In genomic region chr8:83652744-83653661, GRCm38 (mm10) we compare ENCODE assay signal across 7 mouse cellular contexts. TPM values are rescaled to one million over a fixed set of nuclear protein-coding genes. Genes with fewer than 3 reads are reported as not detected.
DNase-seq lines count a peak whose midpoint lies in the region; ATAC-seq and TF ChIP-seq lines count a peak whose summit lies in the region.

No protein-coding gene starts in this region.

- H3K4me1 ChIP-seq in bone marrow, adult 2 months (ENCODE audit: control insufficient read depth, insufficient read depth, low read length): no peaks in the 10 kb centered on the region; the same call in 1 of the 2 replicates
- H3K4me1 ChIP-seq in forebrain, postnatal 0 days (ENCODE audit: insufficient read depth): peaks cover 11% of the 10 kb centered on the region
- H3K4me1 ChIP-seq in limb, embryonic 14.5 days (ENCODE audit: control insufficient read depth, insufficient read depth, low read length): peaks cover 12% of the 10 kb centered on the region

- ATAC-seq in forebrain, postnatal 0 days: peak; percentile 15
- peak; percentile 51 for ATAC-seq in limb, embryonic 14.5 days (ENCODE audit: low FRiP score, low read depth)

- no peaks in the 10 kb centered on the region for H3K27me3 ChIP-seq in forebrain, postnatal 0 days (ENCODE audit: insufficient read depth, low read length)
- H3K27me3 ChIP-seq in limb, embryonic 14.5 days (ENCODE audit: control insufficient read depth, insufficient read depth, low read length): no peaks in the 10 kb centered on the region
- no peaks in the 10 kb centered on the region for H3K27me3 ChIP-seq in myocyte (ENCODE audit: control insufficient read depth, insufficient read depth, insufficient read length)

- peaks cover 14% of the 10 kb centered on the region for H3K79me2 ChIP-seq in myocyte (ENCODE audit: control insufficient read depth, insufficient read depth)

- WGBS in bone marrow, adult 2 months: under 1% methylated on average over 46 of the region's 46 CpGs
- 4% methylated on average over 46 of the region's 46 CpGs for WGBS in forebrain, postnatal 0 days
- 1% methylated on average over 29 of the region's 46 CpGs for WGBS in limb, embryonic 14.5 days

- H3K9me3 ChIP-seq in forebrain, postnatal 0 days (ENCODE audit: low read length): no peaks in the 10 kb centered on the region
- H3K9me3 ChIP-seq in limb, embryonic 14.5 days (ENCODE audit: control insufficient read depth, low read length): no peaks in the 10 kb centered on the region

- H3K4me2 ChIP-seq in forebrain, postnatal 0 days (ENCODE audit: low read depth): peak overlapping the region; percentile 93
- peak overlapping the region; percentile 82 for H3K4me2 ChIP-seq in limb, embryonic 14.5 days (replicated peaks; ENCODE audit: low read depth, low read length, severe bottlenecking)
- peak overlapping the region; percentile 93 for H3K4me2 ChIP-seq in myocyte (ENCODE audit: low read depth)

- TF ChIP-seq POLR2A in bone marrow, adult 2 months (IDR thresholded peaks at IDR 0.05; ENCODE audit: borderline replicate concordance, control insufficient read depth, low read depth, low read length): no peak
- no peak for TF ChIP-seq POLR2A in limb, embryonic 14.5 days (IDR thresholded peaks at IDR 0.05; ENCODE audit: borderline replicate concordance, extremely low read depth, insufficient read depth, insufficient read length)
- no peak for TF ChIP-seq POLR2A in myocyte (IDR thresholded peaks at IDR 0.05; ENCODE audit: insufficient read length, low read depth)

- peak; percentile 29 for DNase-seq in retina, postnatal 1 day
- no peak for DNase-seq in retina, embryonic 14.5 days (ENCODE audit: low spot score)
- no peak for DNase-seq in forebrain, postnatal 0 days
- no peak for DNase-seq in limb, embryonic 14.5 days (ENCODE audit: low spot score)
- DNase-seq in layer of hippocampus, postnatal 10 days (ENCODE audit: low spot score in 2 of 2): no peak

- peak overlapping the region; percentile 25 for H3ac ChIP-seq in myocyte (ENCODE audit: control insufficient read depth, insufficient read length)

- TF ChIP-seq CTCF in bone marrow, adult 2 months (IDR thresholded peaks at IDR 0.05; ENCODE audit: control insufficient read depth, insufficient read depth, low read length): no peak
- TF ChIP-seq CTCF in forebrain, postnatal 0 days (IDR thresholded peaks at IDR 0.05; ENCODE audit: low read depth): no peak

- H3K9ac ChIP-seq in forebrain, postnatal 0 days: peak overlapping the region; percentile 66
- peak overlapping the region; percentile 78 for H3K9ac ChIP-seq in limb, embryonic 14.5 days (ENCODE audit: low read depth, low read length, severe bottlenecking)

- H3K4me3 ChIP-seq in bone marrow, adult 2 months (replicated peaks; ENCODE audit: control insufficient read depth, low read depth, low read length): peak overlapping the region; percentile 77
- H3K4me3 ChIP-seq in forebrain, postnatal 0 days (ENCODE audit: low read depth, low read length): peak overlapping the region; percentile 72
- H3K4me3 ChIP-seq in limb, embryonic 14.5 days (replicated peaks; ENCODE audit: low read length): peak overlapping the region; percentile 89
- peak overlapping the region; percentile 83 for H3K4me3 ChIP-seq in myocyte

- 0 out of 2 replicates have a peak, but pooled peaks cover 4% of the 10 kb centered on the region for H3K36me3 ChIP-seq in forebrain, postnatal 0 days (ENCODE audit: insufficient read depth)
- peaks cover 14% of the 10 kb centered on the region for H3K36me3 ChIP-seq in limb, embryonic 14.5 days (ENCODE audit: control insufficient read depth, insufficient read depth, low read length)
- no peaks in the 10 kb centered on the region for H3K36me3 ChIP-seq in myocyte (ENCODE audit: control insufficient read depth, insufficient read depth)

- H3K27ac ChIP-seq in bone marrow, adult 2 months (ENCODE audit: control insufficient read depth, insufficient read depth, low read depth, low read length, poor library complexity): peak overlapping the region; percentile 53; the same call in 1 of the 2 replicates
- H3K27ac ChIP-seq in forebrain, postnatal 0 days (ENCODE audit: low read depth, low read length): peak overlapping the region; percentile 42; the same call in 1 of the 2 replicates
- H3K27ac ChIP-seq in limb, embryonic 14.5 days (replicated peaks; ENCODE audit: low read depth, low read length): 0 out of 2 replicates have a peak overlapping the region, but pooled peaks have one; percentile 40

TF ChIP-seq in myocyte, 11 proteins besides CTCF, POLR2A, EP300 and RAD21:
- TF ChIP-seq MAX (IDR thresholded peaks at IDR 0.05; ENCODE audit: low read depth): no peak
- TF ChIP-seq CEBPB (IDR thresholded peaks at IDR 0.05; ENCODE audit: insufficient read depth, poor library complexity, severe bottlenecking): no peak
- TF ChIP-seq USF1 (IDR thresholded peaks at IDR 0.05; ENCODE audit: low read depth): no peak
- no peak for TF ChIP-seq MYOG (IDR thresholded peaks at IDR 0.05; ENCODE audit: control insufficient read depth in 1 of 3, insufficient read depth in 1 of 3, insufficient read length in 2 of 3, low read depth in 2 of 3)
- no peak for TF ChIP-seq POLR2AphosphoS2 (IDR thresholded peaks at IDR 0.05; ENCODE audit: insufficient read length, low read depth)
- TF ChIP-seq E2F4 (IDR thresholded peaks at IDR 0.05; ENCODE audit: insufficient read depth): no peak
- no peak for TF ChIP-seq TCF3 (IDR thresholded peaks at IDR 0.05; ENCODE audit: insufficient read length, low read depth)
- TF ChIP-seq TCF12 (IDR thresholded peaks at IDR 0.05; ENCODE audit: insufficient read depth, poor library complexity, severe bottlenecking): no peak
- TF ChIP-seq MYOD1 (IDR thresholded peaks at IDR 0.05; ENCODE audit: control insufficient read depth in 1 of 3, insufficient read length in 2 of 3, low read depth in 2 of 3): no peak
- TF ChIP-seq SRF (IDR thresholded peaks at IDR 0.05; ENCODE audit: control insufficient read depth, insufficient read length, low read depth): no peak
- no peak for TF ChIP-seq REST (IDR thresholded peaks at IDR 0.05; ENCODE audit: insufficient read depth, insufficient read length)

RNA-seq across cellular contexts. Expression of gene Gipc1, which starts 0.5 kb away (rescaled TPM):
- polyA plus RNA-seq in bone marrow, adult 2 months (2011; ENCODE audit: insufficient read depth, insufficient read length, low replicate concordance, missing spikeins): 14.8 and 17.3 TPM in 2 replicates
- 77.8 and 85.3 TPM in 2 replicates for total RNA-seq in forebrain, postnatal 0 days (2014; rRNA removed)
- polyA plus RNA-seq in forebrain, postnatal 0 days (2015; fragmentation: Nextera tagmentation; extraction: Ambion mirVana): 119 and 135 TPM in 2 replicates
- polyA plus RNA-seq in limb, embryonic 14.5 days (2012; rRNA removed): 100 and 102 TPM in 2 replicates
- polyA plus RNA-seq in limb, embryonic 14.5 days (2014; fragmentation: Nextera tagmentation; extraction: Ambion mirVana): 134 and 138 TPM in 2 replicates
- polyA plus RNA-seq in myocyte (2012; fragmentation: generic; extraction: Trizol): 85.5 TPM
- total RNA-seq in layer of hippocampus, postnatal 10 days (2021): 10 to 100 TPM; 65.2 to 77.6 TPM

RNA-seq across cellular contexts. Expression of gene Ptger1, which starts 13.5 kb away (rescaled TPM):
- 0.41 and 0.57 TPM in 2 replicates for polyA plus RNA-seq in bone marrow, adult 2 months (2011; ENCODE audit: insufficient read depth, insufficient read length, low replicate concordance, missing spikeins)
- 0.46 and 0.57 TPM in 2 replicates for total RNA-seq in forebrain, postnatal 0 days (2014; rRNA removed)
- 0.20 and 0.27 TPM in 2 replicates for polyA plus RNA-seq in forebrain, postnatal 0 days (2015; fragmentation: Nextera tagmentation; extraction: Ambion mirVana)
- polyA plus RNA-seq in limb, embryonic 14.5 days (2012; rRNA removed): 2.7 and 2.8 TPM in 2 replicates
- polyA plus RNA-seq in limb, embryonic 14.5 days (2014; fragmentation: Nextera tagmentation; extraction: Ambion mirVana): 0.40 and 0.83 TPM in 2 replicates
- polyA plus RNA-seq in myocyte (2012; fragmentation: generic; extraction: Trizol): 0.78 TPM
- 1 to 10 TPM in 1 of 2 experiments, under 1 TPM in 1; 0.32 to 1.0 TPM for total RNA-seq in layer of hippocampus, postnatal 10 days (2021)

RNA-seq across cellular contexts. Expression of gene Dnajb1, which starts 45.0 kb away (rescaled TPM):
- 23.8 and 23.9 TPM in 2 replicates for polyA plus RNA-seq in bone marrow, adult 2 months (2011; ENCODE audit: insufficient read depth, insufficient read length, low replicate concordance, missing spikeins)
- total RNA-seq in forebrain, postnatal 0 days (2014; rRNA removed): 41.2 and 46.6 TPM in 2 replicates
- polyA plus RNA-seq in forebrain, postnatal 0 days (2015; fragmentation: Nextera tagmentation; extraction: Ambion mirVana): 40.7 and 65.1 TPM in 2 replicates
- 42.6 and 43.7 TPM in 2 replicates for polyA plus RNA-seq in limb, embryonic 14.5 days (2012; rRNA removed)
- 51.3 and 58.9 TPM in 2 replicates for polyA plus RNA-seq in limb, embryonic 14.5 days (2014; fragmentation: Nextera tagmentation; extraction: Ambion mirVana)
- polyA plus RNA-seq in myocyte (2012; fragmentation: generic; extraction: Trizol): 17.7 TPM
- 10 to 100 TPM; 29.4 to 33.5 TPM for total RNA-seq in layer of hippocampus, postnatal 10 days (2021)

RNA-seq across cellular contexts. Expression of gene Tecr, which starts 45.2 kb away (rescaled TPM):
- polyA plus RNA-seq in bone marrow, adult 2 months (2011; ENCODE audit: insufficient read depth, insufficient read length, low replicate concordance, missing spikeins): 136 and 233 TPM in 2 replicates
- 762 and 857 TPM in 2 replicates for total RNA-seq in forebrain, postnatal 0 days (2014; rRNA removed)
- 1,089 and 1,117 TPM in 2 replicates for polyA plus RNA-seq in forebrain, postnatal 0 days (2015; fragmentation: Nextera tagmentation; extraction: Ambion mirVana)
- 595 and 783 TPM in 2 replicates for polyA plus RNA-seq in limb, embryonic 14.5 days (2012; rRNA removed)
- polyA plus RNA-seq in limb, embryonic 14.5 days (2014; fragmentation: Nextera tagmentation; extraction: Ambion mirVana): 586 and 589 TPM in 2 replicates
- polyA plus RNA-seq in myocyte (2012; fragmentation: generic; extraction: Trizol): 459 TPM
- total RNA-seq in layer of hippocampus, postnatal 10 days (2021): 100 to 1,000 TPM; 532 to 604 TPM

RNA-seq across cellular contexts. Expression of gene Pkn1, which starts 46.0 kb away (rescaled TPM):
- polyA plus RNA-seq in bone marrow, adult 2 months (2011; ENCODE audit: insufficient read depth, insufficient read length, low replicate concordance, missing spikeins): 44.4 and 94.3 TPM in 2 replicates
- total RNA-seq in forebrain, postnatal 0 days (2014; rRNA removed): 70.8 and 72.6 TPM in 2 replicates
- 18.5 and 25.2 TPM in 2 replicates for polyA plus RNA-seq in forebrain, postnatal 0 days (2015; fragmentation: Nextera tagmentation; extraction: Ambion mirVana)
- polyA plus RNA-seq in limb, embryonic 14.5 days (2012; rRNA removed): 46.9 and 47.4 TPM in 2 replicates
- 24.3 and 29.3 TPM in 2 replicates for polyA plus RNA-seq in limb, embryonic 14.5 days (2014; fragmentation: Nextera tagmentation; extraction: Ambion mirVana)
- 34.1 TPM for polyA plus RNA-seq in myocyte (2012; fragmentation: generic; extraction: Trizol)
- total RNA-seq in layer of hippocampus, postnatal 10 days (2021): 10 to 100 TPM; 65.0 to 73.7 TPM
